Mouse (Mus musculus) heart, postnatal 0 days (tissue): ENCODE data around the gene Gjd3. TPM values are rescaled to one million over a fixed set of nuclear protein-coding genes. Genes with fewer than 3 reads are reported as not detected.

Source experiments
- ATAC-seq: fragments of 200-750 bp; cut with Nextera tagmentation; 2 replicates; pipeline ENCODE4 v1.8.0; 2017; ENCODE audit warnings: low read depth, moderate number of reproducible peaks, moderate library complexity; ENCODE audit not compliant: insufficient read depth
- DNase-seq: peaks from one replicate; pipeline ENCODE4 v3.0.0-alpha.2; 2016; ENCODE audit warnings: low spot score
- H3K27ac ChIP-seq: fragments of 300-500 bp; sonication (generic); 2 replicates; pipeline ENCODE4 v1.5.1; 2014; ENCODE audit warnings: low read depth, mild to moderate bottlenecking
- H3K27me3 ChIP-seq: fragments of 300-500 bp; sonication (generic); 2 replicates; pipeline ENCODE4 v1.6.1; 2014; ENCODE audit warnings: low read length, mixed read lengths; ENCODE audit not compliant: control insufficient read depth, insufficient read depth
- H3K36me3 ChIP-seq: fragments of 300-500 bp; sonication (generic); replicated peaks from 2 replicates; pipeline ENCODE4 v1.6.1; 2014; ENCODE audit warnings: low read length, mixed read lengths; ENCODE audit not compliant: control insufficient read depth, insufficient read depth
- H3K4me1 ChIP-seq: fragments of 300-500 bp; sonication (generic); 2 replicates; pipeline ENCODE4 v1.6.1; 2014; ENCODE audit warnings: antibody characterized with exemption; ENCODE audit not compliant: control insufficient read depth, insufficient read depth
- H3K4me2 ChIP-seq: fragments of 300-500 bp; sonication (generic); 2 replicates; pipeline ENCODE4 v1.6.1; 2014; ENCODE audit warnings: low read depth, mild to moderate bottlenecking, low read length, moderate library complexity
- H3K4me3 ChIP-seq: fragments of 300-500 bp; sonication (generic); 2 replicates; pipeline ENCODE4 v1.5.1; 2014; ENCODE audit warnings: low read depth, low read length
- H3K9ac ChIP-seq: fragments of 300-500 bp; sonication (generic); replicated peaks from 2 replicates; pipeline ENCODE4 v1.6.1; 2014; ENCODE audit warnings: low read depth, low read length, mixed read lengths
- H3K9me3 ChIP-seq: fragments of 300-500 bp; sonication (generic); replicated peaks from 2 replicates; pipeline ENCODE4 v1.6.1; 2016; ENCODE audit warnings: low read length; ENCODE audit not compliant: control insufficient read depth
- CTCF ChIP-seq: IDR thresholded peaks from 2 replicates; pipeline ENCODE4 v1.5.1; 2016; ENCODE audit warnings: antibody characterized with exemption, control low read depth, low read depth
- EP300 ChIP-seq: IDR thresholded peaks from 2 replicates; pipeline ENCODE4 v1.6.1; 2016; ENCODE audit warnings: antibody characterized with exemption, low read depth
- WGBS: fragments of 180-500 bp; shearing (Covaris S2); extraction: QIAGEN DNeasy Blood & Tissue Kit; methylation state at CpG from one replicate; pipeline ENCODE4 v1.1.7; 2014; 5-methylcytosine and 5-hydroxymethylcytosine counted together
- polyA plus RNA-seq: library from polyadenylated mRNA; unstranded; fragments of >200 nt; fragmentation: Nextera tagmentation; extraction: Ambion mirVana; gene quantifications from 2 replicates; pipeline ENCODE4 v1.2.1, GENCODE M21; 2015
- total RNA-seq: library from RNA; depleted of rRNA; stranded (reverse); fragments of >200 nt; gene quantifications from 2 replicates; pipeline ENCODE4 v1.2.3, GENCODE M21; 2014; ENCODE audit warnings: low replicate concordance

Gene Gjd3
- total and polyA plus RNA-seq, 2 experiments from 2014 or later, result 4.2 to 6.3 TPM

DNA sequence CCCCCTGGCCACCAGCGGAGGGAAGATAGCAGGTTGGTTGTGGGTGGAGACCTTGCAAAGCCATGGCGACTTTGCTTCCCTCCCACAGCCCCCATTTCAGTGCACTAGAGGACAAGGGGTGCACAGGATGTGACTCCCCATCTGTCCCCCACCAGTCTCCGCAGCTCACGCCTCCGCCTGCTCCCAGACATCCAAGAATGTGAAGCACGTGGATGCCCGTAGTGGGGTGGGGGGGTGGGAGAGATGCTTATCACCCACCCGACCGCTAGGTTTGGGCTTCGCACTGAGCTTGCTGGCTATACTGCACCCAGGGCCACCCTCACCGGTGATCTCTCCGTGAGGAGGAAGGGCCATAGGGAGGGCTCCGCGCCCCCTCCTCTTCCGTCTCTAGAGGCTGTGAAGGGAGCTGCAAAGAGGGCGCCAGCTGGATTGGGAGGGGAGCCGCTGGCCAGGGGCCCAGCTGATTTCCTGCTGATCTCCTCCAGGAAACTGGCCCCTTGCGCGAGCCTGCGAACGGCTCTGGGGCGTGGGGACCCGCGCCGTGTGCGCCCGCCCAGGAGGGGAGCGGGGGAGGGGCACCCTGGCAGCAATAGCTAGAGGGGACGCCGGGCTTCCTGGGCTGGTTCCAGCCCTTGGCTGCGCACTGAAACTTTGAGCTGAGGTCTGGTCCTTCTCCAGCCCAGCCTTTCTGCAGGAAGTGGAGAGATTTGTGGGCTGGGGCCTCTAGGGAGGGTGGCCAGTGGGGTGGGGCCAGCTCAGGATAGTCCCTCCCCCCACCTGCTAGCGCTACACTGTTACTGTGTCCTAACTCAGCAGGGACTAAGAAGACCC is 19.4 kb downstream of the Gjd3 start:
- Histone ChIP-seq H3K4me1 (peaks cover 64% of the 10 kb centered on the region), H3K27ac (peak overlapping the region; percentile 81), H3K4me2 (peak overlapping the region; percentile 84), H3K27me3 (no peaks in the 10 kb centered on the region), H3K36me3 (peaks cover 14% of the 10 kb centered on the region), H3K9me3 (no peaks in the 10 kb centered on the region), H3K9ac (peak overlapping the region; percentile 51), H3K4me3 (peak overlapping the region; percentile 59)
- under 1% methylated on average over 30 of the region's 32 CpGs for WGBS
- DNase-seq (peak; percentile 92), ATAC-seq (peak; percentile 75)
- TF ChIP-seq EP300 (peak; percentile 58; the same call in 1 of the 2 replicates), CTCF (no peak)

GRCm38 (mm10) chr11:98962421-98963095 is 20.3 kb downstream of the Gjd3 start:
- no peak for TF ChIP-seq EP300
- TF ChIP-seq CTCF, result no peak
- 25% methylated on average over 12 of the region's 12 CpGs for WGBS
- H3K27me3 ChIP-seq, result no peaks in the 10 kb centered on the region
- no peaks in the 10 kb centered on the region for H3K9me3 ChIP-seq
- ATAC-seq (no peak), DNase-seq (no peak)
- H3K4me1 ChIP-seq, result peaks cover 63% of the 10 kb centered on the region
- 0 out of 2 replicates have a peak, but pooled peaks cover 6% of the 10 kb centered on the region for H3K36me3 ChIP-seq
- peak overlapping the region; percentile 81 for H3K27ac ChIP-seq
- H3K4me3 ChIP-seq, result peak overlapping the region; percentile 59
- H3K9ac ChIP-seq, result peak overlapping the region; percentile 51; the same call in 1 of the 2 replicates
- H3K4me2 ChIP-seq, result peak overlapping the region; percentile 84

DNA sequence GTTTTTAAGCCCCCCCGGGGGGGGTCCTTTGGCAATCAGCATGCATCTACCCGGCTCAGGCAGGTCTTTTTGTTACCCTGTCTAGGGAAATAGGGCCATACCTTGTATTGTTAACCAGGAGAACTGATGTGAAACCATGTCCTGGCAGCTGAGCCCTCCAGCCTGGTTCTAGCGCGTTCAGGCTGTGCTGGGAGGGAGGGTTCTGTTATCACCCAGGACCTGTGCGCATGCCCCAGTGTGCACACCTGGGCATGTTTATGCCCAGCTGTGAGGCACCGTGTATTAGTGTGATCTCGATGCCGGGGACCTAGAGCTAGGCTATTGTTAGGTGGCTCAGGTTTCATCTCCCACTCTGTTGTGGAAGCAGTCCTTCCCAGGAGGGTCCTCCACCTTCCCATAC is 21.1 kb downstream of the Gjd3 start:
- Histone ChIP-seq H3K36me3 (peaks cover 11% of the 10 kb centered on the region; the same call in 1 of the 2 replicates), H3K4me1 (peaks cover 61% of the 10 kb centered on the region), H3K4me3 (peak overlapping the region; percentile 59), H3K9me3 (no peaks in the 10 kb centered on the region), H3K27ac (peak overlapping the region; percentile 81), H3K9ac (peak overlapping the region; percentile 64), H3K4me2 (peak overlapping the region; percentile 84), H3K27me3 (no peaks in the 10 kb centered on the region)
- ATAC-seq, result no peak
- no peak for DNase-seq
- TF ChIP-seq CTCF (no peak), EP300 (no peak)
- WGBS, result 23% methylated on average over 8 of the region's 8 CpGs

DNA sequence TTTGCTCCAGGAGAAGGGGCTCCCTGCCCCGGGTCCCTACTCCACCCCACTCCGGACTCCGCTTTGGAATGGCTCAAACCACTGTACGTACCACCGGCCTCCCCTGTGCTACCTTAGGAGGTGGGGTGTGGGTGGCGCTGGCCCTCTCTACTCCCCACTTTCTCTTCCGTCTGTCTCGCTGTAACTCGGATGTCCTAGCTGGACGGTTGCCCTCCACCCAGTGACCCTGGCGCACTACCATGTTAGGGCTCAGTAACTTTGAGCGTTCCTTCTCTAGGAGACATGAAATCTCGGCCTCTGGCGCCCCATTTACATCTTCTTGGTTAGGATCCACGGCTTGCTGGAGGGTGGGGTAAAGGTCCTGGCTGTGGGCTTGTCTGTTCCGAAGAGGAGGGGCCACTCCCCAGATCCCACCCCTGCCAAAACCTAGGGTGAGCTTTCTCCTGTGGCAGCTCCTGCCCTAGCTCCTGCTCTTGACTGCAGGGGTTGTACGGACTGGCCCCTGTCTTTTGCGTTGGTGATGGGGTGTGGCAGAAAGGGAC is 21.7 kb downstream of the Gjd3 start:
- 32% methylated on average over 18 of the region's 18 CpGs for WGBS
- Histone ChIP-seq H3K9me3 (no peaks in the 10 kb centered on the region), H3K4me2 (peak overlapping the region; percentile 84), H3K27ac (peak overlapping the region; percentile 81), H3K9ac (peak overlapping the region; percentile 64), H3K27me3 (no peaks in the 10 kb centered on the region), H3K36me3 (peaks cover 6% of the 10 kb centered on the region; the same call in 1 of the 2 replicates), H3K4me1 (peaks cover 54% of the 10 kb centered on the region), H3K4me3 (peak overlapping the region; percentile 59)
- ATAC-seq (no peak), DNase-seq (no peak)
- TF ChIP-seq EP300 (no peak), CTCF (no peak)

DNA sequence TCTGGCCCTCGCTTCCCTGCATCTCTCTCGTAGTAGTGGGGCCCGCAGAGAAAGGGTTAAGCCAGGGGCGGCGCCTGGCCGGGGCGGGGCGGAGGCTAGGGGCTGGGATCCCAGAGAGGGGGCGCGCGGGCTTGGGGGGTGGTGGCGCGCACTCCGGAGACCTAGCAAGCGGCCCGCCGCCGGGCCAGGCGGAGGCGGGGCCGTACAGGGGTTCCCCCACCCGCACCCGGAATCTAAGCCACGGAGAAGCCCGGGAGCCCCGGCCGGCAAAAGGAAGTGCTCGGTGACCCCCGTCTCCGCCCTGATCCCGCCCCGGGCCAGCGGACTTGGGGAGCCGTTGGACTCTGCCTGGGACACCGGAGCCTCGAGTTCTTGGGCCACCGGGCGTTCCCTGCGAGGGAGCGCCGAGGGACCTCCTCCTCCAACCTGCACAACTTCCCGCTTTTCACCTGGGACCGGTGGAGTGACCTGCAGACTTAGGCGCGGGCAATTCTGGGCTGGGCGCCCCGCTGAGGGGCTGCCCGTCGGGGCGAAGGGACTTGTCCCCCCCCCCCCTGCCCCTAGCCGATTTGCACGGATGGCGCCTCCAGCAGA is 22.4 kb downstream of the Gjd3 start:
- TF ChIP-seq CTCF (no peak), EP300 (no peak)
- Histone ChIP-seq H3K27ac (peak overlapping the region; percentile 81), H3K9ac (peak overlapping the region; percentile 64), H3K4me1 (peaks cover 53% of the 10 kb centered on the region), H3K4me3 (peak overlapping the region; percentile 59), H3K27me3 (no peaks in the 10 kb centered on the region), H3K4me2 (peak overlapping the region; percentile 84), H3K9me3 (no peaks in the 10 kb centered on the region), H3K36me3 (peaks cover 6% of the 10 kb centered on the region; the same call in 1 of the 2 replicates)
- peak; percentile 15; the same call in 1 of the 2 replicates for ATAC-seq
- DNase-seq, result no peak
- 3% methylated on average over 43 of the region's 53 CpGs for WGBS
